Mouse (Mus musculus) T-helper 1 cell (primary cell): ENCODE measurements around the gene Dusp12.

Experiments used
- in situ Hi-C: fragments of 300-600 bp; cut with MboI, MseI; formaldehyde crosslinking; loops from one replicate; pipeline ENCODE4 v1.15.1; 2025; ENCODE audit warnings: high pct_unique_total_duplicates

Dusp12 gene

GRCm38 (mm10) chr1:170863033-170863432 is 22.3 kb downstream of the Dusp12 start:
- in situ Hi-C loops = no loop called here

DNA sequence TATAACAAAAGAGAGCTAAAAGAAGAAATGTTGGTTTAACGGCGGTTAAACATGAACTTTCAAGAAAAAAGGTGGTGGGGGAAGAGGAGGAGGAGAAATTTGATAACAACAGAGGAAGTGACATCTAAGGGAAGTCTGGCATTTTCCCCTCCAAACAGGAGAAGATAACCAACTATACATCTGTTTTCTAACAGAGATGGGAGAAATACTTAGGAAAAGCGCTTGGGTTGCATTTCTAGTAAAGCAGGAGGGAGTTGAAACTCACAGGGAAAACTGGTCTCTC is 23.0 kb downstream of the Dusp12 start:
- in situ Hi-C loops = no loop called here

DNA sequence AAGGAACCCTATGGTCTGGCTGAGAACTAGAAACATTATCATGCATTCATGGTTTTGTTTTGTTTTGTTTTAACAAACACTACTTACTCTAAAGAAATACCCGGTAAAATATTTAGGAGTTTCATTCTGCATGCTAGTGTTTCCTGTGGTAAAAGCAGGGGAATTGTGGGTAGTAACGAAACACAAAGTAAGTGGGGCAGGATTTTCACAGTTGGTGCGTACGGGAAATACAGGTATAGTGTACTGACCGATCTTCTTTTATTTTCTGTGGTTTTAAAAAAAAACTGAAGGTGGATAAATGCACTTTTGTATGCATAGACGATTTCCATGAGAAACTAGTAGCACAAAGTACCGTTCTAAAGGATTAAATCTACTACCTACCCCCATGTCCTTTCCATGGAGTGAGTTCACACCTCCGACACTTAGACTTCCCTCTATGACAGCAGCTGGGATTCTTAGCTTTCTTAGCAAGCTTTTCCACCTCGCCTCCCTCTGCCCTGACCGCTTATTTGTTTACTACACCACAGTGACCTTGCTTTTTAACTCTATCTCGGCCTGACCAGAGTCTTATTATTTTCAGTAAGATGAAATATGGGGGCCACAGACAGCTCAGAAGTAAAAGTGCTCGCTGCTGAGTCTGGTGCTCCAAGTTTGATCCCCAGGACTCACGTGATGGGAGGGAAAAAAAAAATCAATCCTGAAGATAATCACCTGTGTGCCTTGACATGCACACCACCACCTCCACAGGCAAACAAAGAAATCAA is 23.5 kb downstream of the Dusp12 start:
- in situ Hi-C loops = no loop called here

DNA sequence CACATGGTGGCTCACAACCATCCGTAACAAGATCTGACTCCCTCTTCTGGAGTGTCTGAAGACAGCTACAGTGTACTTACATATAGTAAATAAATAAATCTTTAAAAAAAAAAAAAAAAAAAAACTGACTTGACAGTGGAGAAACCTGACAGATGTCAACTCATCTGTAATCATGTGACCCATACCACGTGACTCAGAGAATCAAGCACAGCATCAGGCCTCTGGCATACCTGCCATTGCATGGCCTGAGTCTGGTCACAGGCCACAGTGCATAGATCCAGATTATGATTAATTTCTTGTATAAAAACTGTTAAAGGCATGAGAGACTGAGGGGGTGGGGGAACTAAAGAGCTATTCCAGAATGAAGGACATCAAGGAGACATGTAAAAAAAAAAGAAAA is 26.5 kb downstream of the Dusp12 start:
- in situ Hi-C loops = loop anchor here (10.0 kb wide), 1 partner anchor 1096 kb away; no protein-coding TSS in a partner anchor

- in situ Hi-C loops = loop anchor here (10.0 kb wide), 1 partner anchor 1097 kb away; no protein-coding TSS in a partner anchor
Measured at GRCm38 (mm10) chr1:170857369-170857768, 28.0 kb downstream of the Dusp12 start.

- in situ Hi-C loops = loop anchor here (10.0 kb wide), 1 partner anchor 1100 kb away; no protein-coding TSS in a partner anchor
Measured at GRCm38 (mm10) chr1:170855056-170855760, 30.1 kb downstream of the Dusp12 start.

DNA sequence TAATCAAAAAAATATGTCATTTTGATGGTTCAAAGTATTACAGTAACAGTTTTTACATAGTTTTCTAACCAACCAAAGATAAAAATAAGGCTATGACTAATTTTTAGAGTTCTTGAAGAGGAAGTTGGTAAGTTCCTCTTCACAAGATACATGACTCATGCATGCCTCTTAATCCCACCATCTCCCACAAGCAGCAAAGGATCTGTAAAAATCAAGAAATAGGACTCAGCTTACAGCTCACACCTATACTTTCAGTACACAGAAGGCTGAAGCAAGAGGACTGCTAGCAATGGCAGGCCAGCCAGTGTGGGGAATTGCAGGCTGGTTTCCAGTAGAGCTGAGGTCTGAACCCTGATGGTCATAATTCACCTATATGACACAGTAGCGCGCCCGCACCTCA is 31.7 kb downstream of the Dusp12 start:
- in situ Hi-C loops = loop anchor here (10.0 kb wide), 1 partner anchor 1101 kb away; no protein-coding TSS in a partner anchor

GRCm38 (mm10) chr1:170850637-170851624 is 34.4 kb downstream of the Dusp12 start:
- in situ Hi-C loops = loop anchor here (10.0 kb wide), 1 partner anchor 1104 kb away; no protein-coding TSS in a partner anchor

DNA sequence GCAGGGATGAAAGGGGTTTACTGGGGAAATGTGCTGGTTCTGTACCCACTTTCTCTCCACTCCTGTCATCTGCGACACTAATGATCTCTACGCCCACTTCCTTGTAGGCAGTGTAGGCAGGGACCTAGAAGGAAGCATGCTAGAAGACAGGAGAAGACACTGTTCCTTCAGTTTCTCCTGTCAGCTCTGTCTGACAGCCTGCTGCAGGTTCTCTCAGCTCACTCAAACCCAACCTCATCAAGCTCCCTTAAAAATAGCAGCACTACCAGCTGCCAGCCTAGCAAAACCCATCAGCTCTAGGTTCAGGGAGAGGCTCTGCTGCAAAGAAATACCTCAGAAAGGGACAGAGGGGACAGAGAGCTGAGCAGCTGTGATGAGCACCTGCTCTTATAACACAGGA is 35.3 kb downstream of the Dusp12 start:
- in situ Hi-C loops = loop anchor here (10.0 kb wide), 1 partner anchor 1105 kb away; no protein-coding TSS in a partner anchor

DNA sequence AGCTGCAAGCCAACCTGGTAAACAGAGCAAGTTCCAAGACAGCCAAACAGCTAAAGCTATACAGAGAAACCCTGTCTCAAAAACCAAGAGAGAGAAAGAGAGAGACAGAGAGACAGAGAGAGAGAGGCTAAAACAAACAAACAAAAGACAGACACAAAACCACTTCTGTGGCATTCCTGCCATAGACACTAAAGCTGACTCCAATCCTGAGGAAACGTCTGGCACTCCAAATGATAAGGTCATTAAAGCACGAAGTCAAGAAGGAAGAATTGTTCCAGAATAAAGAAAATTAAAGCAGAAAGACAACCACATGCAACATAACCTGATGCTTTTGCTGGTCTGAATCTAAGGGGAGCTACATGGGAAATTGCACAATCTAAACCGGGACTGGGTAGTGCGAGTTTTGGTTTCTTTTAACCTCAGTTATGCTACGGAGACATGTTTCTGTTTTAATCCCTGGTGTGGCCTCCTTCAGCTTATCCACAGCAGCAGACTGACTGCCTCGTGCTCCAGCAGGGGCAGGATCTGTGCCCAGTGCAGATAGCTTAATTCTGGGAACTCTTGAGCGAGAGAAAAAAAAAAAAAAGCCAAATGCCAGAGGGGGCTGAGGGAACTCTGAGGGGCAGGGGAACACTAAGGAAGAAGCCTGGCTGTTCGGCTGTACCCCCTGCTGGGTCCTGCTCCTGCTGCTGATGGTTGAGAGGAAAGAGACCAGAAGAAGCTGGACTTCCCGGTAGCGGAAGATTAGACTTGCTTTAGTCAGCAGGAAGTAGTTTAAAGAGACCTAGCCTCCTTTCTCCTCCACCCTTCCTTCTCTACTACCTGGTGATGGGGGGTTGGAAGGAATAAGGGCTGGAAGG is 39.7 kb downstream of the Dusp12 start:
- in situ Hi-C loops = loop anchor here (25.0 kb wide), 1 partner anchor 633 kb away; the partner anchor contains the start of gene Uhmk1

DNA sequence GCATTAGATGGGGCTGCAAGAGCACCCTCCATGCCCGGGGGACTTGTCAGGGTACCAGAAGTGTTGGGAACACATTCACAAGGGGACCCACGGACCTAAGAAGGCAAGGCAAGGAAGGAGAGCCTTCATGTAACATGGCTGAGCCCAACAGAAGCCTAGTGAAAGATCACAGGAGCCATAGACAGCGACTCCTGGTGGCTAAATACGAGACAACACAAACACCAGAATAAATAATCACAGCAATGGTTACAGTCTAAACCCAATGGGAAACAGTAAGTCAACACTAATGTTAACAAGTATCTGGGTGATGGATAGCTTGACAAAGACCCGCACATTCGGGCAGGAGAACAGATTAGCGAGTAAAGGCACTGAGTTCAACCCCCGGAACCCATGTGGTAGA is 41.0 kb downstream of the Dusp12 start:
- in situ Hi-C loops = loop anchor here (5.0 to 25.0 kb wide), 2 partner anchors 217 to 632 kb away; partner anchors contain the start of gene Uhmk1

GRCm38 (mm10) chr1:170839685-170840084 is 45.7 kb downstream of the Dusp12 start:
- in situ Hi-C loops = loop anchor here (5.0 to 25.0 kb wide), 2 partner anchors 212 to 627 kb away; partner anchors contain the start of gene Uhmk1

DNA sequence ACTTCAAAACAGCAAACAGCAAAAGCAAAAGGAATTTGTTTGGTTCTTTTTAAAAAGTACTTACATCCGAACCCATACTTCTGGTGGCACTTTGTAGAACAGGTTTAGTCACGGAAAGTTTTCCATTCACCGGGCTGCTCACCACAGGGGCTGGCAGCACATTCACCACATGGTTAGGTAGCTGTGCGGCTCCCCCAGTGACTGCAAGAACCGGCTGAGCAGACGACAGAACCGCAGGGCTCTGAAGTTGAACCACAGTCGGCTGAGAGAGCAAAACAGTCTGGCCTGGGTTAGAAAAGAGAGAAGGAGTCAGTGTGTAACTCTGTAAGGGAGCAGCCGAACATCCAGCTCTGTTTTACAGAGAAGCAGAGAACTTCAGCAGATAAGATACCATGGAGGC is 50.6 kb downstream of the Dusp12 start:
- in situ Hi-C loops = loop anchor here (25.0 kb wide), 1 partner anchor 622 kb away; the partner anchor contains the start of gene Uhmk1

GRCm38 (mm10) chr1:170829781-170830180 is 55.6 kb downstream of the Dusp12 start:
- in situ Hi-C loops = loop anchor here (25.0 kb wide), 1 partner anchor 617 kb away; the partner anchor contains the start of gene Uhmk1

DNA sequence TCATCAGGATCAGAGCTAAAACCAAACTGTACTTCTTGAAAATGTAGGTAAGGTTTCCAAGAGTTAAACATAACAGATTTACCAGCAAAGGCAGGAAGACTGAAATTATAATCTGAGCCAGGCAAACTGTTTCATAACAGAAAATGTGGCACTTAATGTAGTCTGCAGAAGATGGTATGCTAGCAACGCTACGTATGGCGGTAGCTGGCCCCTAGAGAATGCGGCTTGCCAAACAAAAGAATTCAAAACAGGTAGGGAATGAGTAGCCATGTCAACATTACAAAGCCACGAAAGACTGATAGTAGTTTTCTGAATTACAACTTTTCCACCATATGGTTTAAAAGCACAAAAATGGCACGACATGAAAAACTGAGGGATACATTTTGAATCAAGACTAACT is 56.0 kb downstream of the Dusp12 start:
- in situ Hi-C loops = loop anchor here (25.0 kb wide), 1 partner anchor 617 kb away; the partner anchor contains the start of gene Uhmk1
